Mouse (Mus musculus) kidney, adult 2 months (tissue): ENCODE measurements around the gene Ipp.

Source experiments
- CTCF ChIP-seq: fragments of 200-500 bp; conservative IDR thresholded peaks from 2 replicates; pipeline ENCODE4 v1.5.1; 2011; ENCODE audit warnings: low read depth, mild to moderate bottlenecking, control low read depth, low read length, moderate library complexity, mixed read lengths; ENCODE audit not compliant: insufficient read depth, insufficient read length
- POLR2A ChIP-seq: fragments of 200-500 bp; IDR thresholded peaks from one replicate; pipeline ENCODE4 v1.6.1; 2011; ENCODE audit warnings: low read depth, low read length, control low read depth

GRCm38 (mm10) chr4:116491119-116491536 lies 16.2 kb upstream of the Ipp start:
- no peak for TF ChIP-seq POLR2A
- no peak for TF ChIP-seq CTCF
